Mouse (Mus musculus) G1E-ER4 (cell line): Measurements from ENCODE around the gene Kcnd3. TPM values are rescaled to one million over a fixed set of nuclear protein-coding genes. Genes with fewer than 3 reads are reported as not detected.

Experiments used
- GATA1 ChIP-seq: IDR thresholded peaks from one replicate; pipeline ENCODE4 v1.8.0; 2012; ENCODE audit warnings: low read length, inconsistent platforms
- polyA plus RNA-seq: library from polyadenylated mRNA; stranded (reverse); fragments of >175 nt; gene quantifications from 2 replicates; pipeline ENCODE4 v1.2.3, GENCODE M21; 2012

The Kcnd3 gene
- polyA plus RNA-seq, 1 experiment: not detected

DNA sequence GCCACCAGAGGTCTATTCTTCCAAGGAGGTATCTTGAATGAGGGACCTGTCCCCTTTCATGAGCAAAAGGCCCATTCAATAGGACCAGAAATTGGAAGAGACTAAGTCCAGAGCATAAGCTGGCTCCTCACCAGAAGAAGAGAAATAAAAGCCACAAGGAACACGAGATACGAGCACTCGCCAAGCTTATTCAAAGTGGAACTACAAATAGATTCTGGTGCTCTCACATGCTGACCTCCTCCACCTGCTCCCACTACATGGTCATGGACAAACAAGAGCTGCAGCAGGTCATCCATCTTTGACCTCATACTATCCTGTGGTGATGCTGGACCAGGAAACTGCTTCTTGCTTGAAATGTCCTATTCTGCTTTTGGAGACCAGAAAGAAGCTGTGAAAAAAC is 180.9 kb downstream of the Kcnd3 start:
- no peak for TF ChIP-seq GATA1

DNA sequence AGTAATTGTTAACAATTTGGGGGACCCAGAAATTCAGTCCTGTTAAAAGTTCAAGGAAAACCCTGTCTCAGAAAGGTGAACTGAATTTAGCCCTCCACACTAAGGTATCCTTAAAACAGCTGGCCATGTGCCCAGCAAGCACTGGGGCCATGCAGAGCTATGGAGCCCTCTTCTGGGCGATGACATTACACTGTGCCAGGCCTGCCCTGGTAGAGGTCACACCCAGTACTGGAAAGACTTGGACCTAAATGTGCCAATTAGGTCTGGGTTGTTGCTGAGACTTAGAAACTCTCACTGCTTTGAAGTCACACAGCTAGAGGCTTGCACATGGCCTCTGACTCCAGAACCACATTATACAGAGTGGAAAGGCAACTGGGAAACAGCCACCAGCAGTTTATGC is 190.1 kb downstream of the Kcnd3 start:
- TF ChIP-seq GATA1: no peak

DNA sequence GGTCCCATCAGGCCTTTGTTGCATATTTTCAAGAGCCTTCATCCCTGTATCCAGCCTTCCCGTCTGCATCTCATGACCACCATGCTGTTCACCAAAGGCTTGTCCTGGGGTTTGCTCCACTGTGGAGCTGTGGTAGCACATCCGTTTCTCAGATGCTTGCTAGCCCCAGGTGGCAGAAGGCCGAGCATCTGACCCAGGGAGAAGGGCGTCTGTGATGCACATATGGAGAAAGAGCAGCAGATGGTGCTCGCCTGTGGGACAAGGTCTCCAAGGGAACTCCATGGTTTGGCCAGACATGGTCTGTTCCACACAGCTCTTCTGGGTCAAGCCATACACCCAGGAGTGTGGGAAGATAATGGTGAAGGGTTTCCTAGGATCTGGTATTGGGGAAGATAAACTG is 191.4 kb downstream of the Kcnd3 start:
- no peak for TF ChIP-seq GATA1

DNA sequence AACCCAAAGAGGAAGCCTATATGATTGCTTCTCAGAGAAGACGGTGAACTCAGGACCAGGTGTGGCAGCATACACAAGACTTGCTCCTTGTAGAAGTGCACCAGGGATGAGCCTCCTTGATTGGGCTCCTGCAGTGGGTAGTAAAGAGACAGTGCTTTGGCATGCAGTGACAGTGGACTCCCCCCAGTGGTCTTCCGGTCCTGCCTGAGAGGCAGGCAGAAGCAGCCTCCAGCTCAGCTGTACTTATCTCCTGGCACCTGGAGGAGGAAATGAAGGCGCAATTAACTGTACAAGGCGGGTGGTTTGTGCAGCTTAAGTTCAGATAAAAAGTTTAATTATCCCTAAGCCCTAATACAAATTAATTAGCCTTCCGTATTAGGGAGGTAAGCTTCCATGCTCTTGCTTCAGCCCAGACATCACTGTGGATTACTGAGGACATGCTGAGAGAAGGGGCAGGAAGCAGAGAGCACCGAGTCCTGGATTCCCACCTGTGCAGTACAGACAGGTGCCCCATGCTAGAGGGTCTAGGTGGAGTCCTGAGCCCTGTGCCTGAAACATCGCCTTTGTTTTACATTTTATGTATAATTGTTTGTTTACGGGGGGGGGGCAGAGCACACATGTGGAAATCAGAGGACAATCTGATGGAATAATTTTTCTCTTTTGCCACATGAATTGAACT is 196.9 kb downstream of the Kcnd3 start:
- TF ChIP-seq GATA1: no peak

DNA sequence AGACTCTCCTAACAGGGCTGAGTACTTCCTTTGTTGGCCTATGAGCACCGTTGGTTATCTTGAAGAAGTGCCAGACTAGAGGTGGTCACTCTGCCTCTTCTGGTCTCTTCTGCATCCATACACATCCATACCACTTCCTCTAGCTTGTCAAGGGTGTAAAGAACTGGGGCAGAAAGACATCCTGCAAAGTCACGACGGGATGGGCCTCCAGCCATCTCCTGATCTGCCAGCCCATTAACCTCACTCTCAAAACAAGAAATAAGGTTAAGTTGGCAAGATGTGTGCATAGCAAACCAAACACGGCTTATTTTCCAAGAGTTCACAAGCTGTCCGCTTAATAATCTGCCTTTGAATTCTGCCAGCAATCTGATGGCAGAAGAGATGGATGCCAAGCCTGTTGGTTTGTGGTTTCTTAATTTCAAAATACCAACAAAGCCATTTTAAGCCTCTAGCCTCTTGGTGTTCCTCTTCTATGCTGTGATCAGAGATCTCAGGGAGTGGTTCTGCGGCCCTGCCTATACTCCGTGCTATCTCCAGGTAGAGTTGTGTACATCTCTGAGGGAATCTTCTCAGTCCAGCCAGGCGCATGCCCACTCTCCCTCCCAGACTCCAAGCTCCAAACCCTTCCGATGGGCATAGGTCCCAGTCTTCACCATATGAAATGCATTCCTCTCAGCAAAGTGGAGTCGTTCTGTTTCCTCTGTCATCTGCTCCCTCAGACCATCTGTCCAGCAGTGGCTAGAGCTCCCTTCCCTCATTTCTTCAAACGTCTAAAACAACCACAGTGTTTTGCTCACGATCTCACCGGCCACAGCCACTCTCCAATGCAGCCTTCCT is 201.6 kb downstream of the Kcnd3 start:
- TF ChIP-seq GATA1: no peak

DNA sequence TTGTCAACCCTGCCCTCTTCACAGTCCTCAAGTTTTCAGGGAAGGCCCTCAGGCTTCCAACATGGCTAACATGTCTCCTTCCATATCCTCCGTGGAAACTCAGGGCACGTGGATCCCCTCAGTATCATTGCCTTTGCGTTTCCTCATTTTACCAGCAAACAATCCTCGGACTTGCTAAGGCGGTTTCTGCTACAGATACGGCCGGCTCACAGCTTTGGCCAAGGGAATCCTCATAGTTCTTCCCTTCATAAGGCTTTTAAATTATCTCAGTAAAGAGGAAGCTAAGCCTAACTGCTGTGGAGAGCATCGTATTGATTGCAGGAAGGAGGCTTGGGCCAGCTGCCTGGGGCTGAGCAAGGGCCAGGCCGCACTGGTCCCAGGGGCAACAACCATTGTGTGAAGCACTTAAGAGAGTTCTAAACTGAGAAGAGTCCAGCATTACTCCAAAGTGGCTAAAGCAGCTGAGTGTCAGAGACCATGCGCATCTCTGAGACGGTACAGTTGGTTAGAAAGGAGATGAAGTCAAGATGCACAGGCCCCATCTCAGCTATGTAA is 203.0 kb downstream of the Kcnd3 start:
- no peak for TF ChIP-seq GATA1

DNA sequence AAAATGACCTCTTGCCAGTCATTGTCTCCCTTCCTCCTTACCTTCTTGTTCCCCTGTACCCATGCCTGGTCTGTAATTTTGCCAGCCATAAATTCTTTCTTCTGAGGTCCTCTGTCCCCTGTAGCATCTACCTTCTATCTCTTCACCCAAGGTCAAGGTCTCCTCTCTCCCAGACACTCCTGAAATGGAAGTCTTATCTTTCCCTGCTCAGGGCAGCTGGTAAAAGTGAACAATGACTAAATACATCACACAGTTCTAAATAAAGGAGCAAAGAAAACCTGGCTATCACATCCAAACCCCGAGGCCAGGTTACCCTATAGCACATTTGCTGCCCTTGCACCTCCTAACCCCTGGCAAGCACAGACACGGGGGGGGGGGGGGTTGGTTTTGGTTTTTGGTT is 208.4 kb downstream of the Kcnd3 start:
- no peak for TF ChIP-seq GATA1

DNA sequence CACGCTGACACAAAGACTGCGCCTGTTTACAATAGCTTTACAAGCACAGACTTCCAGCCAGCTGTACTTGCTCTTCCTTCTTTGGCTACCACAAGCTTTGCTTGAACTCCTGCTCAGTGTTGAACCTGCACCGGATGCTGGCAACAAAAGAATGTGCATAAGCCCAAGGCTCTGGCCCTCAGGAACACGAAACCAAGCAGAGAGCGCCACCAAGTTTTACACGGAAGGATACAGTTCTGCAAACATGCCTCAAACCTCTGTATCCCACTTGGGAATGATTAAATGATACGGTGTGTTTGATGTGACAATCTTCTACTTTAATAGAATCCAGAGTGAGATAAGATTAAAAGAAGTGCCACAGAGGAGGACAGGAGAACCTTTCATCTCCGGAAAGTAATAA is 210.9 kb downstream of the Kcnd3 start:
- TF ChIP-seq GATA1: no peak

DNA sequence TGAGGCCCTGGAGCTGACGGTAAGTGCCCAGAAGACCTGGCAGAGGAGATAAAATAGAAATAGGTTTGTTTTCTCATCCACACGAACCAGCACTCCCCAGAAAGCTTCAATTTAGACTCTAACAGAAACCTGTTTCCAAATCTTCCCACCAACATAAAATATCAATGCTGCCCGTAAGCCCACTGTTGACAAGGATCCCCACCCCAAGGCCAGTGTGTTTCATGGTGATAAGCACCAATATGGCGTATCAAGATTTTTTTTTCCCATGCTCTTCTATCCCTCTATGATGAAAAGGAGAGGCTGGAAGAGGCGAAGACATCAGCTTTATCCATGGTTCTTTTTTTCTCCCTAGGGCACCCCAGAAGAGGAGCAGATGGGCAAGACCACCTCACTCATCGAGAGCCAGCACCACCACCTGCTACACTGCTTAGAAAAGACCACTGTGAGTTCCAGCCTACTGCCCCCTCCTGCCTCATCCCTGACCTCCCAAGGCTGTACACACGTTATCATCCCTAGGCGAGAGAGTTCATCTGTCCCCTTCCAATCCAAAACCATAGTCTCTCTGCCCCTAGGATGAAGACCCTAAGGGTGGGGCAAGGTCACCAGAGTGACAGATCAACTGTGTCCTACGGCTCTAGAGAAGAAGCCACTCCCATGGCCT is 213.1 kb downstream of the Kcnd3 start:
- TF ChIP-seq GATA1: no peak

DNA sequence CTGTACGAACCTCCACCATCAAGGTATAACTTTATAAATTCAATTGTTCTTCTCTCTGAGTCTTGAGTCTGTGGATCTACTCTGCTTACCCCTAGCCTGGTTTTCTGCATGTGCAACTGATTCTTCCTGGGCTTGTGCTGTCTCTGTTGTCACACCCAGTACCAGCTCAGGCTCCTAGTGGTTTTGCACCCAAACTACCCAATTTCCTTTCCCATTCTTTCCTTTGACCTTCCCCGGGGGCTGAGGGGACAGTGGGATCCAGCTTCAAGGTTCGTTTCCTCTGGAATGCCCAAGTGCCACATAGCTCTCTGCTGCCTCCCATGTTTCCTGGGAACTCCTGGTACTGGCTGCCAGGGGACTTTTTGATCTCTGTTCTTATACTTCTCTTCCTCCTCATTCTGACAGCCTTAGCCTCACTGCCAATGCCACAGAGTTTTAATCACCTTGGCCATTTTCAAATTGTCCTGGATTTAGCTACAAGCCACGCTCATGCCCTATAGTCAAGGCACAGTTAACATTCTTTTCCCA is 214.9 kb downstream of the Kcnd3 start:
- TF ChIP-seq GATA1: no peak

DNA sequence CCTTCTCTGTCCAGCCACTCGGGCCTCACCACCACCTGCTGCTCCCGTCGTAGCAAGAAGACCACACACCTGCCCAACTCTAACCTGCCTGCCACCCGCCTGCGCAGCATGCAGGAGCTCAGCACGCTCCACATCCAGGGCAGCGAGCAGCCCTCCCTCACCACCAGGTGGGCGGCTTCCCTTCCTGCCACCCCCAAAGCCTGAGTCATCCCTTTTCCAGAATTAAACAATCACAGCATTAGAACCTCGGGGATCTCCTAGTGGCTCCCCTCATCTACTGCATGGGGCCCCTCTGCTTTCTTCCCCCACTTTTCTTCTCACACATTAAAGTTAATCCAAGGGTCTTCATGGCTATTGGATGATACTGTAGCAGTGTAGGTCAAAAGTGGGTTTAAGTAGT is 216.0 kb downstream of the Kcnd3 start:
- TF ChIP-seq GATA1: no peak

DNA sequence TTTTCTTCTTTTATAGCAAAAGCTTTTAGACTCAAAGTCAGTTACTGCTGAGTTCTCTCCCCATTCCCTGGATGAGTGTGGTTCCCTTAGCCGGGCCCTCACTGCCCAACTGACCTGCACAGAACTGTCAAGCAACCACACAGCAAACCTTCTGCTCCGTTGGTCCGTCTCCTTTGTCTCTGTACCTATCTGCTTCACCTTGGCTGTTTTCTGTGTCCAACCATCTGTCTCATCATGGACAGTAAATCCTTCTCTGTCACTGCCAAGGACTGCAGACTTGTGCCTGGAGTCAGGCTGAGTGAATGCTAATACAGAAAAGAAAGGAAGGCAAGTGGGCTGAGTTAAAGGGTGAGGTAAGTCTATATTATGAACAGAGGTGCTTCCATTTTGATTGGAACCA is 217.6 kb downstream of the Kcnd3 start:
- TF ChIP-seq GATA1: no peak

DNA sequence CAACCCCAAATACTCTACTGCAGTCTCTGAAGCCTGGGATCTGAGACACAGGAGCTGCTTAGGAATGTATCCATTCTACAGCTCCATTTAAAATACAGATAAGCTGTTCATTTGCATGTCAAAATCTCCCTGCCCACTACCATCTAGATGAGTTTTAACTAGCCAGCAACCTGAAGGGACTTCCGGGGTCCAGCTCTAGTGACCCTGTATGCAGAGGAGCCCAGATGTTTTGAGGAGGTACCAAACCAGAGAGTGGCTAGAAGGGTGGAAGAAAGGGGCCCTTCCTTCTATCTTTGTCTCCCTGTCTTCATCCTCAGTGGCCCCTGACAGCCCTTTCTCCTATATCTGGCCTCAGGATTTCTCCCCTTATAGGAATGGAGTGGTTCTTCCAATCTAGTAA is 218.7 kb downstream of the Kcnd3 start:
- no peak for TF ChIP-seq GATA1

DNA sequence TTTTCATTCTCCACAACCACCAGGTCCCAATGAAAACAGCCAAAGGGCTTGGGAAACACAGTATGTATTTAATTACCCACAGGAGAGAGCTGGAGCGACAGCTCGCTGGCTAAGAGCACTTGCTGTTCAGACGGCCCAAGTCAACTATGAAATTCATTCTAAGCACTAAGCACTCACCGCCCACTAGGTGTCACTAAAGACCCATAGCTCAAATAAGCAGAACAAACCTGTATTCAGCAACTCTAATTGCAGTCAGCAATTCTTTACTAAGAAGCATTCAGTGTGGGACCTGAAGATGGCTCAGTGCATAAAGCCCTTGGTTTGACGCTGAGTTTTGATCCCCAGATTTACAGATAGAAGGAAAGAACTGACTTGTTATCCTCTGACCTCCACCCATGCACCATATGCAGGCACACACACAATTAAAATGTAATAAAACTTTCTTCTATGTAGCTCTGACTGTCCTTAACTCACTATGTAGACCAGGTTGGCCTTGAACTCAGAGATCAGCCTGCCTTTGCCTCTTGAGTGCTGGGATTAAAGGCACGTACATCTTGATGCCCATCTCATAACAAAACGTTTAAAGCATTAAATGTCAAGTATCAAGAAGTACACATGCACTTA is 222.6 kb downstream of the Kcnd3 start:
- no peak for TF ChIP-seq GATA1

DNA sequence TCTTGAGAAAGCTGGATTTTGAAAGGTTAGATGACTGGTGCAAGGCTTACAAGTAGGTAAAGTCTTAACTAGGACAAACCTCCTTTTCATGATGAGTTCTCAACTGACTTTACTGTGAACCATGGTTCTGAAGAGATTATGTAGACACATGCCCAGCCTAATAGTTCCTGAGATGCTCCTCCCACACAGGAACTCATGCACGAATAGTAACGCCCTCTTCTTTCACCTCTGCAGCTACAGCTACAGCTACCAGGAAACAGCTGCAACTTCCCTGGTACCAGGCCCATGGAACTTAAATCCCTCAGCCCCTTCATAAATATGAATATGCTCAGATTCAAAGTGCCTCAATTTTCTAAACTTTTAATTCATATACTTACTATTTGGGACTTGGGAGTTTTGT is 223.8 kb downstream of the Kcnd3 start:
- no peak for TF ChIP-seq GATA1

DNA sequence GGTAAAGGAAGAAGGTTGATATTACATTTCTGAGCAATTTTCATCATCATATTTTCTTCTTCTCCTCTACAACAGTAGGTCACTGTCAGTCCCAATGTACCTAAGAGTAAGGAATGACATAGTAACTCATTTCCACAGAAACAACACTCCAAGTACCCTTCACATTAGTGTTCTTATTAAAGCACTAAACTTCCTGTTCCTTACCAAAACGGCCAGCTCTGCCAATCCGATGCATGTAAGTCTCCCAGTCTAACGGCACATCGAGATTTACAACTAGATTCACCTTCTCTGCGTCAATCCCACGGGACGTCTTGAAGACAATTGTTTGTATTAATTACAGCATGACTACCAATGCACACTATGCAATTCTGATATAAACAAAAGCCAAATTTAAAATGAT is 228.2 kb downstream of the Kcnd3 start:
- TF ChIP-seq GATA1: no peak
